Mouse (Mus musculus) hematopoietic stem cell, adult 5-6 weeks (primary cell): ENCODE measurements around the gene Mertk. TPM values are rescaled to one million over a fixed set of nuclear protein-coding genes. Genes with fewer than 3 reads are reported as not detected.
A peak's percentile ranks its signal among the peaks of the same experiment; 100 is the strongest.

Experiments
- ATAC-seq, 2 experiments: fragments of 125-278 bp in 1 of 2; replicated peaks in 1 of 2; 2 replicates each; pipeline ENCODE4 v1.8.0; 2016 to 2017; ENCODE audit warnings: inconsistent platforms in 2 of 2, mild to moderate bottlenecking in 2 of 2, moderate number of reproducible peaks in 2 of 2, low read depth in 1 of 2, moderate TSS enrichment in 1 of 2; ENCODE audit not compliant: low FRiP score in 2 of 2, poor library complexity in 2 of 2, severe bottlenecking in 2 of 2, insufficient read depth in 1 of 2, low TSS enrichment in 1 of 2
- total RNA-seq: library from RNA; stranded (forward); fragments of 172-1452, 232-1000 nt; gene quantifications from 2 replicates; pipeline ENCODE4 v1.2.3, GENCODE M21; 2017

Mertk gene
- total RNA-seq, 1 experiment from 2014 or later, result 0.69 TPM

GRCm38 (mm10) chr2:128787805-128788204 is 89.0 kb downstream of the Mertk start:
- no peak for ATAC-seq

- ATAC-seq, result no peak
Measured at GRCm38 (mm10) chr2:128790875-128791614, 92.3 kb downstream of the Mertk start.

- ATAC-seq, result no peak
Measured at GRCm38 (mm10) chr2:128793958-128794357, 95.2 kb downstream of the Mertk start.

- peak; percentile 48 to 67 for ATAC-seq
Measured at GRCm38 (mm10) chr2:128796463-128796862, 97.7 kb downstream of the Mertk start.

GRCm38 (mm10) chr2:128803441-128803840 is 104.7 kb downstream of the Mertk start:
- ATAC-seq, result no peak

- no peak for ATAC-seq
Measured at GRCm38 (mm10) chr2:128805341-128805740, 106.6 kb downstream of the Mertk start.

GRCm38 (mm10) chr2:128806561-128806960 is 107.8 kb downstream of the Mertk start:
- 0 out of 4 replicates have a peak, but pooled peaks have one; percentile 27 to 29 for ATAC-seq

GRCm38 (mm10) chr2:128812761-128813160 is 114.0 kb downstream of the Mertk start:
- ATAC-seq, result no peak

- ATAC-seq, result no peak
Measured at GRCm38 (mm10) chr2:128816311-128816710, 117.6 kb downstream of the Mertk start.

- no peak for ATAC-seq
Measured at GRCm38 (mm10) chr2:128816916-128817315, 118.2 kb downstream of the Mertk start.

GRCm38 (mm10) chr2:128817387-128817785 is 118.6 kb downstream of the Mertk start:
- ATAC-seq, result peak; percentile 25 to 26

- ATAC-seq, result peak; percentile 89 to 92
Measured at GRCm38 (mm10) chr2:128817786-128818681, 119.3 kb downstream of the Mertk start, which contains the start of gene Tmem87b. Tmem87b (plus strand) TSS chr2:128818118.

GRCm38 (mm10) chr2:128818956-128819643 is 120.3 kb downstream of the Mertk start:
- ATAC-seq, result no peak

GRCm38 (mm10) chr2:128820631-128821030 is 121.9 kb downstream of the Mertk start:
- ATAC-seq, result no peak

GRCm38 (mm10) chr2:128823893-128824292 is 125.1 kb downstream of the Mertk start:
- no peak for ATAC-seq

GRCm38 (mm10) chr2:128827787-128828186 is 129.0 kb downstream of the Mertk start:
- no peak for ATAC-seq

- ATAC-seq, result no peak
Measured at GRCm38 (mm10) chr2:128832611-128833010, 133.9 kb downstream of the Mertk start.

GRCm38 (mm10) chr2:128833035-128833434 is 134.3 kb downstream of the Mertk start:
- ATAC-seq, result no peak
